Comparison of ENCODE assay signal across 20 mouse cellular contexts in genomic region chr11:94238786-94239185, GRCm38 (mm10). TPM values are rescaled to one million over a fixed set of nuclear protein-coding genes. Genes with fewer than 3 reads are reported as not detected.
"Had no signal": no experiment of that assay in that cellular context is flagged by ENCODE, and none has a peak within 500 bp of the region (broad histone marks: within the 10 kb centered on the region; RNA-seq: fewer than 3 reads in every experiment).

No protein-coding gene starts in this region.

- DNase-seq: lung, adult 18-20 months; lung, embryonic 14.5 days; midbrain, embryonic 14.5 days; retina, postnatal 1 day; right cerebral cortex, adult 18-20 months; right cerebral cortex, postnatal 25 days; right cerebral cortex, postnatal 4 days; spleen, adult 18-20 months; thymus, adult 18-20 months; thymus, postnatal 14 days; thymus, postnatal 36 days had no signal

- H3K27me3 ChIP-seq: neural tube, embryonic 13.5 days had no signal

- H3K9me3 ChIP-seq: midbrain, embryonic 10.5 days; midbrain, embryonic 12.5 days; neural tube, embryonic 13.5 days; neural tube, embryonic 15.5 days had no signal

- H3K36me3 ChIP-seq: midbrain, embryonic 10.5 days; midbrain, embryonic 12.5 days; neural tube, embryonic 13.5 days; neural tube, embryonic 15.5 days had no signal

- ATAC-seq: midbrain, embryonic 16.5 days had no signal

- H3K4me3 ChIP-seq: midbrain, embryonic 10.5 days; midbrain, embryonic 12.5 days; myocyte; neural tube, embryonic 13.5 days; neural tube, embryonic 15.5 days had no signal

RNA-seq across cellular contexts. Expression of gene Gm21885, which starts 42.9 kb away (rescaled TPM):
- total RNA-seq: megakaryocyte-erythroid progenitor cell, adult 5-6 weeks had no signal
- polyA plus RNA-seq: midbrain, embryonic 10.5 days; myocyte; neural tube, embryonic 11.5 days; neural tube, embryonic 15.5 days; thymus, postnatal 0 days had no signal
